Mouse (Mus musculus) stomach, postnatal 0 days (tissue): ENCODE results near the gene Sh3glb2.

ENCODE experiments used
- CTCF ChIP-seq: IDR thresholded peaks from 2 replicates; pipeline ENCODE4 v1.5.1; 2016; ENCODE audit warnings: antibody characterized with exemption, low read depth, mild to moderate bottlenecking, moderate library complexity
- EP300 ChIP-seq: optimal IDR thresholded peaks from 2 replicates; pipeline ENCODE3; 2016; ENCODE audit warnings: antibody characterized with exemption

DNA sequence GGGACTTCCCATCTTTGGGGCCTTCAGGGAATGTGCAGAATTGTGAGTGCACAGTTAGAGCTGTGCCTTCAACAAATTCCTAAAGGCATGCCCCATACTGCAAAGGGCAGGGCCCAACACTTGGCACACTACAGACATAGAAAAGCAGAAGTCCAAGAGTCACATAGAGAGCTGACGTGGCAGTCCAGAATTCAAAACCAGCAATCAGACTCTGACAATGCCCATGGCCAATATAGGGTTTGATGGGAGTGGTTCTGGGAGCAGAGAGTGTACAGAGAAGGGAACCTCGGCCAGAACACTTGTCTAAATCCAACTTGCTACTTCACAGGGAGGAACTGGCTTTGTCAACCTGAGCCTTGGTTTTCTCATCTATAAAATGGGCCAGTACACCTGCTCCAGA is 48.1 kb upstream of the Sh3glb2 start:
- TF ChIP-seq EP300, result no peak
- TF ChIP-seq CTCF, result no peak
